Mouse (Mus musculus): ENCODE measurements around the gene Mustn1. TPM values are rescaled to one million over a fixed set of nuclear protein-coding genes. Genes with fewer than 3 reads are reported as not detected.

Gene Mustn1
- polyA plus RNA-seq, 1 experiment, result 8.2 TPM

GRCm38 (mm10) chr14:30879794-30880193, 794 bp downstream of the Mustn1 start:
- H3K4me3 ChIP-seq (ENCODE audit: insufficient read depth, low read depth, low read length), result no peak overlapping the region; the same call in 1 of the 2 replicates
- 71% methylated on average over 9 of the region's 9 CpGs for WGBS
- no peak for DNase-seq
- H3K36me3 ChIP-seq (ENCODE audit: control insufficient read depth, insufficient read depth, low read length), result no peaks in the 10 kb centered on the region
- H3K27me3 ChIP-seq (replicated peaks; ENCODE audit: control insufficient read depth, insufficient read depth, low read length), result no peaks in the 10 kb centered on the region
- H3K27ac ChIP-seq (ENCODE audit: insufficient read depth, low read depth, low read length), result no peak overlapping the region
- H3K4me1 ChIP-seq (ENCODE audit: control insufficient read depth, insufficient read depth, low read length), result 0 out of 2 replicates have a peak, but pooled peaks cover 8% of the 10 kb centered on the region
- TF ChIP-seq POLR2A (IDR thresholded peaks at IDR 0.05; ENCODE audit: low read depth, low read length) (no peak), CTCF (conservative IDR thresholded peaks at IDR 0.05; ENCODE audit: insufficient read depth, insufficient read length, low read depth, low read length) (no peak)

DNA sequence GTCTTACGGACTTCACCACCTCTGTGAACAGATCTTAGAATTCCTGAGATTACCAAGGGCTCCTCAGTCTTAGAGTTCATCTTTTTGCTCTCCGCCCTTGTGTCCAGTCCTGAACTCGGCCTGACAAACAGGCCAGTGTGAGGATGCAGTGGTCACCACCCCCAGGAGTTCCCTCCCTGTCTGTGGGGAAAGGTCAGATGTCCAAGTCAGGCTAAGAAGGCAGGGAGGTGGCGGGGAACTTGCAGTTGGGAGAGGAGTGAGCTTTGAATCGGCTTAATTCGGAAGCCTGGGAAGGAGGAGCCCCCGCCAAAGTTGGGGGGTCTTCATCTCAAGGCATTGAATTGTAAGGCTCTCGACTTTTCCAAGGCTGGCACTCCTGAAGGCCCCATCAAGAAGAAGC, 1.3 kb downstream of the Mustn1 start:
- WGBS, result 63% methylated on average over 8 of the region's 8 CpGs
- TF ChIP-seq POLR2A (IDR thresholded peaks at IDR 0.05; ENCODE audit: low read depth, low read length) (no peak), CTCF (conservative IDR thresholded peaks at IDR 0.05; ENCODE audit: insufficient read depth, insufficient read length, low read depth, low read length) (no peak)
- Histone ChIP-seq H3K27ac (ENCODE audit: insufficient read depth, low read depth, low read length) (no peak overlapping the region), H3K4me1 (ENCODE audit: control insufficient read depth, insufficient read depth, low read length) (0 out of 2 replicates have a peak, but pooled peaks cover 7% of the 10 kb centered on the region), H3K36me3 (ENCODE audit: control insufficient read depth, insufficient read depth, low read length) (no peaks in the 10 kb centered on the region), H3K27me3 (replicated peaks; ENCODE audit: control insufficient read depth, insufficient read depth, low read length) (no peaks in the 10 kb centered on the region), H3K4me3 (ENCODE audit: insufficient read depth, low read depth, low read length) (no peak overlapping the region)
- no peak for DNase-seq

DNA sequence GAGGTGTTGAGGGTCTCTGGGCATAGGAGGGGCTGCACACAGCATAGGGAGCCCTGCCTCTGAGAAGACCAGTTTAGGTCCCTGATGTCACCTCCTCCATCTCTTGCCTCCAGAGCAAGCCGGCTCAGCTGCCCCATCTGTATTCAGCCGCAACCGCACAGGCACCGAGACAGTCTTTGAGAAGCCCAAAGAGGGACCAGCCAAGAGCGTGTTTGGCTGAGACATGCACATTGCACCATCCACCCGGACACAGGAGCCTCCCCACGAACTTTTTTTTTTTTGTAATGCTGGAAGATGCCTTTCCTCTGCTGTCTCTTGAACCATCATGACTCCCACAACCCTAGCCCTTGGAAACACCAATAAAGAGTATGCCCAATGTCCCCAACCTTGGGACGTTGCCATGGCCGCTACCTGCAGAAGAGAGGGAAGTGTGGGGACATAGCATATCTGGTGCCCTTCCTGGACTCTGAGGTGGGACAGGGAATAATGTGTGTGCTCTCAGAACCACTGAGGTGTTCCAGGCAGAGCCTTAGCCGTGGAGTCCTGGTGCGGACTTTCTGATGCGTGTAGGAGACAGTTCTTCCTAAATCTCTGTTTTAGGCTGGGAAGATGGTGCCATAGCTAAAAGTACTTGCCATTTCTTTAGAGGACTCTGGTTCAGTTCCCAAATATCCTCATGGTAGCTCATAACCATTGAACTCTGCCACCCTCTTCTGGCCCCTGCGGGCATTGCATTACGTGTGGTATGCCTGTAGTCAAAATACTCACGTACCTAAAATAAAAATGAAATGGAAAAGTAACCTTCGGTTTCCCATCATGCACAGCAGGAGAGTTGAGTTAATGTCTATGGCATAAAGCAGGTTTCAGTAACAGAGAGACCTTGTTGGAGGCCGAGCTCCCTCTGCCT, 2.1 kb downstream of the Mustn1 start:
- no peak overlapping the region for H3K27ac ChIP-seq (ENCODE audit: insufficient read depth, low read depth, low read length)
- H3K27me3 ChIP-seq (replicated peaks; ENCODE audit: control insufficient read depth, insufficient read depth, low read length), result no peaks in the 10 kb centered on the region
- DNase-seq, result peak; percentile 63
- TF ChIP-seq CTCF (conservative IDR thresholded peaks at IDR 0.05; ENCODE audit: insufficient read depth, insufficient read length, low read depth, low read length) (peak; percentile 74), POLR2A (IDR thresholded peaks at IDR 0.05; ENCODE audit: low read depth, low read length) (no peak)
- H3K36me3 ChIP-seq (ENCODE audit: control insufficient read depth, insufficient read depth, low read length), result no peaks in the 10 kb centered on the region
- H3K4me1 ChIP-seq (ENCODE audit: control insufficient read depth, insufficient read depth, low read length), result 0 out of 2 replicates have a peak, but pooled peaks cover 5% of the 10 kb centered on the region
- 78% methylated on average over 17 of the region's 17 CpGs for WGBS
- no peak overlapping the region for H3K4me3 ChIP-seq (ENCODE audit: insufficient read depth, low read depth, low read length)

GRCm38 (mm10) chr14:30881718-30882108, 2.7 kb downstream of the Mustn1 start:
- H3K4me3 ChIP-seq (ENCODE audit: insufficient read depth, low read depth, low read length), result no peak overlapping the region
- H3K4me1 ChIP-seq (ENCODE audit: control insufficient read depth, insufficient read depth, low read length), result no peaks in the 10 kb centered on the region
- TF ChIP-seq CTCF (conservative IDR thresholded peaks at IDR 0.05; ENCODE audit: insufficient read depth, insufficient read length, low read depth, low read length), result no peak
- no peak for TF ChIP-seq POLR2A (IDR thresholded peaks at IDR 0.05; ENCODE audit: low read depth, low read length)
- 86% methylated on average over 3 of the region's 3 CpGs for WGBS
- no peak overlapping the region for H3K27ac ChIP-seq (ENCODE audit: insufficient read depth, low read depth, low read length)
- DNase-seq, result no peak
- H3K36me3 ChIP-seq (ENCODE audit: control insufficient read depth, insufficient read depth, low read length), result no peaks in the 10 kb centered on the region
- H3K27me3 ChIP-seq (replicated peaks; ENCODE audit: control insufficient read depth, insufficient read depth, low read length), result no peaks in the 10 kb centered on the region

- no peak for DNase-seq
- Histone ChIP-seq H3K4me3 (ENCODE audit: insufficient read depth, low read depth, low read length) (no peak overlapping the region), H3K4me1 (ENCODE audit: control insufficient read depth, insufficient read depth, low read length) (peaks cover 5% of the 10 kb centered on the region; the same call in 1 of the 2 replicates), H3K27me3 (replicated peaks; ENCODE audit: control insufficient read depth, insufficient read depth, low read length) (no peaks in the 10 kb centered on the region), H3K27ac (ENCODE audit: insufficient read depth, low read depth, low read length) (no peak overlapping the region), H3K36me3 (ENCODE audit: control insufficient read depth, insufficient read depth, low read length) (no peaks in the 10 kb centered on the region)
- TF ChIP-seq CTCF (conservative IDR thresholded peaks at IDR 0.05; ENCODE audit: insufficient read depth, insufficient read length, low read depth, low read length), result no peak
- TF ChIP-seq POLR2A (IDR thresholded peaks at IDR 0.05; ENCODE audit: low read depth, low read length), result no peak
- WGBS, result 26% methylated on average over 3 of the region's 3 CpGs
Observed at GRCm38 (mm10) chr14:30885298-30885697, 6.3 kb downstream of the Mustn1 start.

- WGBS, result 92% methylated on average over 3 of the region's 3 CpGs
- no peaks in the 10 kb centered on the region for H3K36me3 ChIP-seq (ENCODE audit: control insufficient read depth, insufficient read depth, low read length)
- no peaks in the 10 kb centered on the region for H3K27me3 ChIP-seq (replicated peaks; ENCODE audit: control insufficient read depth, insufficient read depth, low read length)
- no peak for TF ChIP-seq POLR2A (IDR thresholded peaks at IDR 0.05; ENCODE audit: low read depth, low read length)
- no peak; the same call in 1 of the 2 replicates for TF ChIP-seq CTCF (conservative IDR thresholded peaks at IDR 0.05; ENCODE audit: insufficient read depth, insufficient read length, low read depth, low read length)
- peaks cover 5% of the 10 kb centered on the region; the same call in 1 of the 2 replicates for H3K4me1 ChIP-seq (ENCODE audit: control insufficient read depth, insufficient read depth, low read length)
- DNase-seq, result no peak
- no peak within 1 kb of the TSS for H3K4me3 ChIP-seq (ENCODE audit: insufficient read depth, low read depth, low read length)
- no peak within 1 kb of the TSS for H3K27ac ChIP-seq (ENCODE audit: insufficient read depth, low read depth, low read length)
Observed at GRCm38 (mm10) chr14:30886204-30886603, 7.2 kb downstream of the Mustn1 start, which contains the start of gene Itih4. Itih4 (plus strand) TSS chr14:30886476.

- peak; percentile 72 for DNase-seq
- H3K4me3 ChIP-seq (ENCODE audit: insufficient read depth, low read depth, low read length), result no peak overlapping the region
Observed at GRCm38 (mm10) chr14:30888271-30888732, 9.3 kb downstream of the Mustn1 start.

More at GRCm38 (mm10) chr14:30888271-30888732, 9.3 kb downstream of the Mustn1 start:
- WGBS, result 8% methylated on average over 9 of the region's 9 CpGs
- no peaks in the 10 kb centered on the region for H3K27me3 ChIP-seq (replicated peaks; ENCODE audit: control insufficient read depth, insufficient read depth, low read length)
- no peaks in the 10 kb centered on the region for H3K36me3 ChIP-seq (ENCODE audit: control insufficient read depth, insufficient read depth, low read length)
- TF ChIP-seq CTCF (conservative IDR thresholded peaks at IDR 0.05; ENCODE audit: insufficient read depth, insufficient read length, low read depth, low read length), result peak; percentile 50; the same call in 1 of the 2 replicates
- no peak for TF ChIP-seq POLR2A (IDR thresholded peaks at IDR 0.05; ENCODE audit: low read depth, low read length)
- H3K27ac ChIP-seq (ENCODE audit: insufficient read depth, low read depth, low read length), result no peak overlapping the region
- H3K4me1 ChIP-seq (ENCODE audit: control insufficient read depth, insufficient read depth, low read length), result peaks cover 5% of the 10 kb centered on the region; the same call in 1 of the 2 replicates

Measured in kidney, adult 2 months (tissue).